ENCODE assay signal across 2 mouse cellular contexts in the genomic region with DNA sequence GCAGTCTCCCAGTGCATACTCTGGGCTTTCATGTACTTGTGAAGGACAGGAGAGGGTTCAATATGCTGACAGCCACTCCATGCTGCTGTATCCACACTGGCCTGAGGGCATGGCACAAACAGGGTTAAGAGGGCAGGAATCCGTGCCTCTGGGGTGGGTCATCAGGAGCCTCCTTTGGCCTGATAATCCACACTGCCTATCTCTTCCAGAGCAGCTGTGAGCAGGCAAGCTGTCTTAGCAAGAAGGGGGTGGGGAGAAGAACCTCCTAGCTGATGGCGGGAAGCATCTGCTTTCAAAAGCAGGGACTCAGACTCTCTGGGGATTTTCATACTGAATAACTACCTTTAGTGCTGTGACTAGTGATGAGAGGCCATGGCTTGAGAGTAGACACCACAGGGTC.
TF ChIP-seq lines count a peak whose summit lies in the region.

No protein-coding gene starts in this region.

TF ChIP-seq in MEL, 35 proteins besides CTCF, POLR2A, EP300 and RAD21 (continued from another document):
- TF ChIP-seq RCOR1 (IDR thresholded peaks at IDR 0.05; ENCODE audit: low read depth, low read length) (peak; percentile 85), HCFC1 (IDR thresholded peaks at IDR 0.05; ENCODE audit: low read depth, low read length) (no peak), NELFE (IDR thresholded peaks at IDR 0.05; ENCODE audit: low read depth, low read length) (no peak), E2F4 (IDR thresholded peaks at IDR 0.05; ENCODE audit: borderline replicate concordance, low read depth, low read length) (no peak), BHLHE40 (IDR thresholded peaks at IDR 0.05; ENCODE audit: borderline replicate concordance, low read depth, low read length) (0 out of 2 replicates have a peak, but pooled peaks have one; percentile 39), POLR2AphosphoS2 (IDR thresholded peaks at IDR 0.05; ENCODE audit: low read length) (no peak), SIN3A (IDR thresholded peaks at IDR 0.05; ENCODE audit: low read length) (peak; percentile 77), TBP (IDR thresholded peaks at IDR 0.05; ENCODE audit: low read depth, low read length) (no peak), POLR2AphosphoS5 (IDR thresholded peaks at IDR 0.05; ENCODE audit: borderline replicate concordance, low read depth, low read length) (no peak), ZNF384 (IDR thresholded peaks at IDR 0.05; ENCODE audit: low read depth, low read length) (no peak), MYB (IDR thresholded peaks at IDR 0.05; ENCODE audit: low read depth, low read length) (no peak), GATA1 (IDR thresholded peaks at IDR 0.05; ENCODE audit: low read depth, low read length) (peak; percentile 64), ELF1 (IDR thresholded peaks at IDR 0.05; ENCODE audit: low read depth, low read length) (no peak), ETS1 (IDR thresholded peaks at IDR 0.05; ENCODE audit: low read depth, low read length) (peak; percentile 88), CHD1 (IDR thresholded peaks at IDR 0.05; ENCODE audit: low read depth, low read length) (no peak), ZMIZ1 (IDR thresholded peaks at IDR 0.05; ENCODE audit: low read depth, low read length) (no peak), GABPA (IDR thresholded peaks at IDR 0.05; ENCODE audit: low read depth, low read length) (no peak), MEF2A (IDR thresholded peaks at IDR 0.05; ENCODE audit: extremely low read depth, insufficient replicate concordance, low read depth, low read length, poor library complexity, severe bottlenecking) (no peak), MAX (IDR thresholded peaks at IDR 0.05; ENCODE audit: low read length) (0 out of 2 replicates have a peak, but pooled peaks have one; percentile 48), JUND (IDR thresholded peaks at IDR 0.05; ENCODE audit: low read depth, low read length) (no peak), TCF12 (IDR thresholded peaks at IDR 0.05; ENCODE audit: low read depth, low read length) (peak; percentile 91)
TF ChIP-seq in MEL: peak in this region for 8.

TF ChIP-seq in myocyte, 11 proteins besides CTCF, POLR2A, EP300 and RAD21 (continued from another document):
- TF ChIP-seq REST (IDR thresholded peaks at IDR 0.05; ENCODE audit: insufficient read depth, insufficient read length) (no peak), MYOG (IDR thresholded peaks at IDR 0.05; ENCODE audit: control insufficient read depth in 1 of 3, insufficient read depth in 1 of 3, insufficient read length in 2 of 3, low read depth in 2 of 3) (peak in 2 of 3 experiments; percentile 34 to 80), CEBPB (IDR thresholded peaks at IDR 0.05; ENCODE audit: insufficient read depth, poor library complexity, severe bottlenecking) (no peak), POLR2AphosphoS2 (IDR thresholded peaks at IDR 0.05; ENCODE audit: insufficient read length, low read depth) (no peak), E2F4 (IDR thresholded peaks at IDR 0.05; ENCODE audit: insufficient read depth) (peak; percentile 9), SRF (IDR thresholded peaks at IDR 0.05; ENCODE audit: control insufficient read depth, insufficient read length, low read depth) (peak; percentile 11), MYOD1 (IDR thresholded peaks at IDR 0.05; ENCODE audit: control insufficient read depth in 1 of 3, insufficient read length in 2 of 3, low read depth in 2 of 3) (peak in 1 of 3 experiments; percentile 57), MAX (IDR thresholded peaks at IDR 0.05; ENCODE audit: low read depth) (no peak)
